Mouse (Mus musculus) heart, postnatal 4 days (tissue): ENCODE results near the gene Trp53bp2. TPM values are rescaled to one million over a fixed set of nuclear protein-coding genes. Genes with fewer than 3 reads are reported as not detected.

Experiments
- DNase-seq: peaks from one replicate; pipeline ENCODE4 v3.0.0; 2021
- total RNA-seq, 2 experiments: library from RNA; stranded (reverse); gene quantifications; 2 replicates each; pipeline ENCODE4 v1.2.3; 2021

Gene Trp53bp2
- total RNA-seq, 2 experiments from 2014 or later = 20.4 to 20.5 TPM

- peak; percentile 78 for DNase-seq
Measured at GRCm38 (mm10) chr1:182461813-182462212, 52.8 kb downstream of the Trp53bp2 start.

- no peak for DNase-seq
Measured at GRCm38 (mm10) chr1:182465309-182465708, 56.3 kb downstream of the Trp53bp2 start.

- no peak for DNase-seq
Measured at GRCm38 (mm10) chr1:182465978-182466377, 57.0 kb downstream of the Trp53bp2 start.

- no peak for DNase-seq
Measured at GRCm38 (mm10) chr1:182475005-182475796, 66.2 kb downstream of the Trp53bp2 start.

- DNase-seq = no peak
Measured at GRCm38 (mm10) chr1:182478935-182479334, 70.0 kb downstream of the Trp53bp2 start.

- DNase-seq = no peak
Measured at GRCm38 (mm10) chr1:182481138-182481537, 72.2 kb downstream of the Trp53bp2 start.

GRCm38 (mm10) chr1:182481646-182482295, 72.8 kb downstream of the Trp53bp2 start:
- no peak for DNase-seq

- DNase-seq = no peak
Measured at GRCm38 (mm10) chr1:182482991-182483909, 74.3 kb downstream of the Trp53bp2 start.

- peak; percentile 49 for DNase-seq
Measured at GRCm38 (mm10) chr1:182483910-182484274, 74.9 kb downstream of the Trp53bp2 start.

GRCm38 (mm10) chr1:182488503-182488902, 79.5 kb downstream of the Trp53bp2 start:
- DNase-seq = no peak

- peak; percentile 95 for DNase-seq
Measured at GRCm38 (mm10) chr1:182489803-182490452, 81.0 kb downstream of the Trp53bp2 start.

GRCm38 (mm10) chr1:182490568-182490967, 81.6 kb downstream of the Trp53bp2 start:
- no peak for DNase-seq

GRCm38 (mm10) chr1:182491839-182492238, 82.9 kb downstream of the Trp53bp2 start:
- DNase-seq = no peak

- no peak for DNase-seq
Measured at GRCm38 (mm10) chr1:182494285-182495145, 85.5 kb downstream of the Trp53bp2 start.

GRCm38 (mm10) chr1:182496685-182497084, 87.7 kb downstream of the Trp53bp2 start:
- no peak for DNase-seq

GRCm38 (mm10) chr1:182497736-182498135, 88.8 kb downstream of the Trp53bp2 start:
- DNase-seq = peak; percentile 28

GRCm38 (mm10) chr1:182499443-182500089, 90.6 kb downstream of the Trp53bp2 start:
- peak; percentile 76 for DNase-seq

- DNase-seq = no peak
Measured at GRCm38 (mm10) chr1:182500224-182500623, 91.3 kb downstream of the Trp53bp2 start.

- DNase-seq = no peak
Measured at GRCm38 (mm10) chr1:182500843-182501242, 91.9 kb downstream of the Trp53bp2 start.

GRCm38 (mm10) chr1:182501815-182502405, 92.9 kb downstream of the Trp53bp2 start:
- peak; percentile 47 for DNase-seq
